Mouse (Mus musculus) stomach, embryonic 14.5 days (tissue): Measurements from ENCODE around the gene Col26a1. TPM values are rescaled to one million over a fixed set of nuclear protein-coding genes. Genes with fewer than 3 reads are reported as not detected.

Experiments
- ATAC-seq: fragments of 200-750 bp; cut with Nextera tagmentation; 2 replicates; pipeline ENCODE4 v1.8.0; 2017; ENCODE audit warnings: low read depth, moderate TSS enrichment; ENCODE audit not compliant: insufficient number of reproducible peaks, insufficient read depth, low FRiP score
- H3K27ac ChIP-seq: fragments of 300-500 bp; sonication (generic); 2 replicates; pipeline ENCODE4 v1.5.1; 2014; ENCODE audit warnings: mild to moderate bottlenecking, low read length, moderate library complexity, mixed read lengths
- H3K27me3 ChIP-seq: fragments of 300-500 bp; sonication (generic); 2 replicates; pipeline ENCODE4 v1.6.1; 2014; ENCODE audit warnings: low read length, control low read depth, mixed read lengths; ENCODE audit not compliant: control insufficient read depth, insufficient read depth
- H3K36me3 ChIP-seq: fragments of 300-500 bp; sonication (generic); 2 replicates; pipeline ENCODE4 v1.6.1; 2014; ENCODE audit warnings: mild to moderate bottlenecking, control low read depth, low read length, moderate library complexity, mixed read lengths; ENCODE audit not compliant: control insufficient read depth, insufficient read depth
- H3K4me1 ChIP-seq: fragments of 300-500 bp; sonication (generic); 2 replicates; pipeline ENCODE4 v1.6.1; 2014; ENCODE audit warnings: low read length, control low read depth, mixed read lengths; ENCODE audit not compliant: control insufficient read depth, insufficient read depth
- H3K4me2 ChIP-seq: fragments of 300-500 bp; sonication (generic); replicated peaks from 2 replicates; pipeline ENCODE4 v1.6.1; 2014; ENCODE audit warnings: low read depth, low read length, control low read depth
- H3K4me3 ChIP-seq: fragments of 300-500 bp; sonication (generic); 2 replicates; pipeline ENCODE4 v1.5.1; 2014; ENCODE audit warnings: low read depth, low read length, control low read depth
- H3K9ac ChIP-seq: fragments of 300-500 bp; sonication (generic); replicated peaks from 2 replicates; pipeline ENCODE4 v1.6.1; 2014; ENCODE audit warnings: low read depth, mild to moderate bottlenecking, control low read depth, low read length, moderate library complexity, mixed read lengths
- H3K9me3 ChIP-seq: fragments of 300-500 bp; sonication (generic); 2 replicates; pipeline ENCODE4 v1.6.1; 2016; ENCODE audit warnings: low read depth, low read length, control low read depth; ENCODE audit not compliant: control insufficient read depth
- WGBS: fragments of 180-500 bp; shearing (Covaris S2); extraction: QIAGEN DNeasy Blood & Tissue Kit; methylation state at CpG from one replicate; pipeline ENCODE4 v1.1.7; 2014; 5-methylcytosine and 5-hydroxymethylcytosine counted together
- polyA plus RNA-seq: library from polyadenylated mRNA; unstranded; fragments of >200 nt; fragmentation: Nextera tagmentation; extraction: Ambion mirVana; gene quantifications from 2 replicates; pipeline ENCODE4 v1.2.1, GENCODE M21; 2014

Col26a1 gene
- polyA plus RNA-seq, 1 experiment from 2014 or later, result 11.7 TPM

GRCm38 (mm10) chr5:136791204-136791603 is 91.8 kb downstream of the Col26a1 start:
- 63% methylated on average over 3 of the region's 3 CpGs for WGBS
- no peak for ATAC-seq
- Histone ChIP-seq H3K4me2 (no peak overlapping the region), H3K4me1 (no peaks in the 10 kb centered on the region), H3K36me3 (no peaks in the 10 kb centered on the region), H3K9ac (no peak overlapping the region), H3K9me3 (no peaks in the 10 kb centered on the region), H3K27me3 (no peaks in the 10 kb centered on the region), H3K4me3 (no peak overlapping the region), H3K27ac (no peak overlapping the region)

- Histone ChIP-seq H3K27ac (no peak overlapping the region), H3K4me2 (no peak overlapping the region), H3K4me3 (no peak overlapping the region), H3K9ac (no peak overlapping the region), H3K4me1 (no peaks in the 10 kb centered on the region), H3K27me3 (no peaks in the 10 kb centered on the region), H3K36me3 (no peaks in the 10 kb centered on the region), H3K9me3 (no peaks in the 10 kb centered on the region)
- peak; percentile 82; the same call in 1 of the 2 replicates for ATAC-seq
- 14% methylated on average over 11 of the region's 11 CpGs for WGBS
Measured at GRCm38 (mm10) chr5:136790570-136791196, 92.3 kb downstream of the Col26a1 start.

GRCm38 (mm10) chr5:136784531-136784930 is 98.5 kb downstream of the Col26a1 start:
- no peaks in the 10 kb centered on the region for H3K27me3 ChIP-seq
- H3K36me3 ChIP-seq, result no peaks in the 10 kb centered on the region
- no peak for ATAC-seq
- H3K27ac ChIP-seq, result no peak overlapping the region
- no peaks in the 10 kb centered on the region for H3K4me1 ChIP-seq
- no peaks in the 10 kb centered on the region for H3K9me3 ChIP-seq
- no peak overlapping the region for H3K4me3 ChIP-seq
- no peak overlapping the region for H3K9ac ChIP-seq
- WGBS, result 72% methylated on average over 8 of the region's 8 CpGs
- H3K4me2 ChIP-seq, result no peak overlapping the region

GRCm38 (mm10) chr5:136782600-136782999 is 100.4 kb downstream of the Col26a1 start:
- H3K4me3 ChIP-seq, result no peak overlapping the region
- WGBS, result 61% methylated on average over 13 of the region's 13 CpGs
- H3K9ac ChIP-seq, result no peak overlapping the region
- H3K27me3 ChIP-seq, result no peaks in the 10 kb centered on the region
- H3K36me3 ChIP-seq, result no peaks in the 10 kb centered on the region
- H3K4me1 ChIP-seq, result no peaks in the 10 kb centered on the region
- H3K4me2 ChIP-seq, result no peak overlapping the region
- H3K27ac ChIP-seq, result no peak overlapping the region
- H3K9me3 ChIP-seq, result no peaks in the 10 kb centered on the region
- ATAC-seq, result no peak

GRCm38 (mm10) chr5:136780465-136780864 is 102.5 kb downstream of the Col26a1 start:
- no peak overlapping the region for H3K9ac ChIP-seq
- no peak overlapping the region for H3K4me2 ChIP-seq
- no peak overlapping the region for H3K27ac ChIP-seq
- no peaks in the 10 kb centered on the region for H3K9me3 ChIP-seq
- no peaks in the 10 kb centered on the region for H3K36me3 ChIP-seq
- H3K4me3 ChIP-seq, result no peak overlapping the region
- no peak for ATAC-seq
- no peaks in the 10 kb centered on the region for H3K27me3 ChIP-seq
- 48% methylated on average over 10 of the region's 10 CpGs for WGBS
- H3K4me1 ChIP-seq, result no peaks in the 10 kb centered on the region

GRCm38 (mm10) chr5:136779946-136780345 is 103.1 kb downstream of the Col26a1 start:
- H3K27me3 ChIP-seq, result no peaks in the 10 kb centered on the region
- no peak for ATAC-seq
- H3K4me2 ChIP-seq, result no peak overlapping the region
- H3K9me3 ChIP-seq, result peaks cover 5% of the 10 kb centered on the region; the same call in 1 of the 2 replicates
- no peaks in the 10 kb centered on the region for H3K4me1 ChIP-seq
- H3K36me3 ChIP-seq, result no peaks in the 10 kb centered on the region
- H3K9ac ChIP-seq, result no peak overlapping the region
- H3K27ac ChIP-seq, result no peak overlapping the region
- H3K4me3 ChIP-seq, result no peak overlapping the region
- 88% methylated on average over 6 of the region's 6 CpGs for WGBS

- Histone ChIP-seq H3K27me3 (no peaks in the 10 kb centered on the region), H3K4me1 (no peaks in the 10 kb centered on the region), H3K36me3 (no peaks in the 10 kb centered on the region), H3K9me3 (peaks cover 6% of the 10 kb centered on the region; the same call in 1 of the 2 replicates), H3K4me2 (no peak overlapping the region), H3K9ac (no peak overlapping the region), H3K27ac (no peak overlapping the region), H3K4me3 (no peak overlapping the region)
- no peak for ATAC-seq
- 80% methylated on average over 3 of the region's 3 CpGs for WGBS
Measured at GRCm38 (mm10) chr5:136775548-136775947, 107.5 kb downstream of the Col26a1 start.

GRCm38 (mm10) chr5:136773044-136774039 is 109.7 kb downstream of the Col26a1 start:
- H3K9ac ChIP-seq, result no peak overlapping the region
- 60% methylated on average over 22 of the region's 22 CpGs for WGBS
- H3K36me3 ChIP-seq, result no peaks in the 10 kb centered on the region
- ATAC-seq, result no peak
- no peaks in the 10 kb centered on the region for H3K4me1 ChIP-seq
- peaks cover 6% of the 10 kb centered on the region; the same call in 1 of the 2 replicates for H3K9me3 ChIP-seq
- H3K4me2 ChIP-seq, result no peak overlapping the region
- no peaks in the 10 kb centered on the region for H3K27me3 ChIP-seq
- H3K4me3 ChIP-seq, result no peak overlapping the region
- no peak overlapping the region for H3K27ac ChIP-seq
